Mouse (Mus musculus) testis, adult 2 months (tissue): ENCODE data around the gene Chit1.

Source experiments
- CTCF ChIP-seq: fragments of 200-500 bp; IDR thresholded peaks from 2 replicates; pipeline ENCODE4 v1.5.1; 2012; ENCODE audit warnings: low read depth, mild to moderate bottlenecking, inconsistent platforms, low read length, moderate library complexity; ENCODE audit not compliant: control insufficient read depth, insufficient read depth, insufficient replicate concordance
- POLR2A ChIP-seq: fragments of 200-500 bp; IDR thresholded peaks from 2 replicates; pipeline ENCODE4 v1.6.1; 2012; ENCODE audit warnings: low read depth, mild to moderate bottlenecking, inconsistent platforms, low read length, moderate library complexity; ENCODE audit not compliant: control insufficient read depth

GRCm38 (mm10) chr1:134064296-134064831, 46.7 kb upstream of the Chit1 start:
- no peak for TF ChIP-seq CTCF
- no peak for TF ChIP-seq POLR2A
